Mouse (Mus musculus) ES-E14 (cell line): ENCODE results near the gene Olfr1357. TPM values are rescaled to one million over a fixed set of nuclear protein-coding genes. Genes with fewer than 3 reads are reported as not detected.
A peak's percentile ranks its signal among the peaks of the same experiment; 100 is the strongest.
"Not testable (repeated sequence)": the region's sequence is repeated elsewhere in the genome, so short reads cannot be mapped to it uniquely, and the experiment has no call there.

Experiments used
- DNase-seq: peaks from one replicate; pipeline ENCODE4 v3.0.0-alpha.2; 2013; ENCODE audit warnings: low read depth, low spot score
- H3K27ac ChIP-seq: 2 replicates; pipeline ENCODE4 v1.5.1; 2012; ENCODE audit warnings: low read depth, mild to moderate bottlenecking, low read length, moderate library complexity, mixed read lengths; ENCODE audit not compliant: poor library complexity, insufficient read depth, severe bottlenecking
- H3K36me3 ChIP-seq: 2 replicates; pipeline ENCODE4 v1.6.1; 2012; ENCODE audit warnings: mild to moderate bottlenecking, low read length, moderate library complexity, mixed read lengths; ENCODE audit not compliant: control insufficient read depth, poor library complexity, insufficient read depth, severe bottlenecking
- H3K4me1 ChIP-seq, 2 experiments: fragments of 150-350 bp in 1 of 2; sonication (generic) in 1 of 2; 2 replicates each; pipeline ENCODE4 v1.6.1; 2012; ENCODE audit warnings: low read length in 2 of 2, mild to moderate bottlenecking in 1 of 2, mixed read lengths in 1 of 2; ENCODE audit not compliant: control insufficient read depth in 2 of 2, insufficient read depth in 2 of 2, poor library complexity in 1 of 2
- H3K4me3 ChIP-seq, 2 experiments: fragments of 150-350 bp in 1 of 2; sonication (generic) in 1 of 2; 2 replicates each; pipeline ENCODE4 v1.5.1; 2012; ENCODE audit warnings: low read length in 2 of 2, low read depth in 1 of 2, mild to moderate bottlenecking in 1 of 2, mixed read lengths in 1 of 2; ENCODE audit not compliant: insufficient read depth in 1 of 2, poor library complexity in 1 of 2, severe bottlenecking in 1 of 2
- H3K9ac ChIP-seq: 2 replicates; pipeline ENCODE4 v1.6.1; 2012; ENCODE audit warnings: low read depth, mild to moderate bottlenecking, low read length, mixed read lengths; ENCODE audit not compliant: poor library complexity, insufficient read depth, severe bottlenecking
- H3K9me3 ChIP-seq: fragments of 150-350 bp; sonication (generic); 2 replicates; pipeline ENCODE4 v1.6.1; 2012; ENCODE audit warnings: low read depth, mild to moderate bottlenecking, low read length; ENCODE audit not compliant: control insufficient read depth, insufficient read depth
- CHD2 ChIP-seq: IDR thresholded peaks from 2 replicates; pipeline ENCODE4 v1.6.1; 2014; ENCODE audit warnings: mild to moderate bottlenecking, low read depth, low read length, inconsistent platforms
- HCFC1 ChIP-seq: IDR thresholded peaks from 2 replicates; pipeline ENCODE4 v1.6.1; 2012; ENCODE audit warnings: low read length, inconsistent platforms, borderline replicate concordance; ENCODE audit not compliant: insufficient read depth
- MAFK ChIP-seq: IDR thresholded peaks from 2 replicates; pipeline ENCODE4 v1.6.1; 2014; ENCODE audit warnings: mild to moderate bottlenecking, low read depth, low read length, inconsistent platforms; ENCODE audit not compliant: insufficient read depth
- ZC3H11A ChIP-seq: IDR thresholded peaks from 2 replicates; pipeline ENCODE4 v1.6.1; 2012; ENCODE audit warnings: low read depth, mild to moderate bottlenecking, inconsistent platforms, low read length, borderline replicate concordance
- ZNF384 ChIP-seq: IDR thresholded peaks from 2 replicates; pipeline ENCODE4 v1.6.1; 2012; ENCODE audit warnings: low read depth, low read length, inconsistent platforms
- in situ Hi-C, 2 experiments: fragments of 600-800 bp; cut with MboI; formaldehyde crosslinking; loops; one replicate each; pipeline ENCODE4 v1.15.1; 2025; ENCODE audit warnings: low sequenced_read_pairs in 2 of 2, inconsistent platforms in 1 of 2; ENCODE audit not compliant: unreplicated experiment in 2 of 2
- total RNA-seq: library from RNA; depleted of rRNA; stranded (reverse); fragments of 300-350 nt; gene quantifications from 2 replicates; pipeline ENCODE4 v1.2.3, GENCODE M21; 2012; rRNA removed

Gene Olfr1357
- total RNA-seq, result not detected in 2 replicates

DNA sequence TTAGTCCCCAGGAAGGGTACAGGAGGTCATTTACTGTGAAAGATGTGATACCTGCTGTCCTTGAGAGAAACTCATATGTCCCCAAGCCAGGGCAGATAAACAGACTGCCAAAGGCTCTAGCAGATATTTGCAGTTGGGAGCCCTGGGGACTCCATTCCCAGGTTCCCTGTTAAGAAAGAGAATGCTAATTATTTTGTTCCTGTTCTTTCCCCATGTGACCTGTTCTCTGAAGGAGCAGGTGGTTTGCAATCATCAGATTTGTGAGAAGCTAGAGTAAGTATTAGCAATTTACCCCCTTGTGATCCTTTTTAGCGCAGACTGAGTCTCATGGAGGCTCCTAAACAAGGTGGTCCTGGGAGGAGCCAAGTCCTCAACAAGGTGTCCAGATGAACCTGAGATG, at the start of gene Olfr1357:
Gene Olfr1357, minus strand, starts transcription at position 101 of the 400 bp plus-strand sequence.
- in situ Hi-C loops, result no loop called here
- H3K4me3 ChIP-seq, result no peak within 1 kb of the TSS
- no peaks in the 10 kb centered on the region for H3K36me3 ChIP-seq
- no peaks in the 10 kb centered on the region for H3K9me3 ChIP-seq
- no peak within 1 kb of the TSS for H3K27ac ChIP-seq
- no peak within 1 kb of the TSS for H3K9ac ChIP-seq
- no peak for DNase-seq
- no peaks in the 10 kb centered on the region for H3K4me1 ChIP-seq
- TF ChIP-seq ZNF384 (no peak), HCFC1 (no peak), MAFK (no peak), CHD2 (no peak), ZC3H11A (no peak)

DNA sequence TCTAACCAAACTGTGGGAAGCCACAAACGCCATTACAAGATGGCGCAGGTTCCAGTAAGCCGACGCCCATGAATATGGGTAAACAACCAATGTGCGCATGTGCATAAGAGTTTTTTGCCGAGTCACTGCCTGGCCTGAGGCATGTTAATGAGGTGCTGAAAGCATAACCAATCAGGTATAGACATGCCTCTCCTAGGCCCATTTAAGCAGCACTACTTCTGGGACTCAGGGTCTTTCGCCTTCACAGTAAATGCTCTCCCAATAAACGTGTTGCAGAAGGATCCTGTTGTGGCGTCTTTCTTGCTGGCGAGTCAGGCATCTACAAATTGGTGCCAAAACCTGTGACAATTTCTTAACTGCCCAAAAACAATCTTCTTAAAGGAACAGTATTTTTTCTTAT, 48.8 kb upstream of the Olfr1357 start:
- H3K4me3 ChIP-seq, DNase-seq, H3K27ac ChIP-seq, in situ Hi-C loops, H3K36me3 ChIP-seq, H3K9me3 ChIP-seq, H3K9ac ChIP-seq, H3K4me1 ChIP-seq: not testable (repeated sequence)
- peak; percentile 60 for TF ChIP-seq MAFK

DNA sequence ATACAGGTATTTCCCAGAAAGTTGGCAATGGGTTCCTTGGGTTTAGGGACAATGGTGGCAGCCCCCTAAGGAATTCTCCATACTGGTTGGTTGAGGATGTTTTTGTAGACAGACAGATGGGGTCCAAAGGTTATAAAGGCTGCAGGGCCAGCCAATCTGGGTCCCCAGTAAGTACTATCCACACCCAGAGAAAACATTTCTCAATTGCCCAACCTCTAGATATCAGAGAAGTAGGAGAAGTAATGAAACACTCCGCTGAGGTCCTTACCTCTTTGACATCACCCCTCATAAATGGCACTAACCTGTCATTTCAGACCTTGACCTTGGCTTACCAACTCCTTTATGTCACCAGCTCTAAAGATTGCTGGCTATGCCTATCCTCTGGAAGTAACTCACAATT, 46.7 kb upstream of the Olfr1357 start:
- Histone ChIP-seq H3K36me3 (no peaks in the 10 kb centered on the region), H3K9me3 (no peaks in the 10 kb centered on the region), H3K4me3 (no peak overlapping the region), H3K9ac (no peak overlapping the region), H3K27ac (no peak overlapping the region), H3K4me1 (no peaks in the 10 kb centered on the region)
- TF ChIP-seq ZC3H11A (no peak), CHD2 (no peak), MAFK (no peak), ZNF384 (no peak), HCFC1 (no peak)
- in situ Hi-C loops, result no loop called here
- no peak for DNase-seq

DNA sequence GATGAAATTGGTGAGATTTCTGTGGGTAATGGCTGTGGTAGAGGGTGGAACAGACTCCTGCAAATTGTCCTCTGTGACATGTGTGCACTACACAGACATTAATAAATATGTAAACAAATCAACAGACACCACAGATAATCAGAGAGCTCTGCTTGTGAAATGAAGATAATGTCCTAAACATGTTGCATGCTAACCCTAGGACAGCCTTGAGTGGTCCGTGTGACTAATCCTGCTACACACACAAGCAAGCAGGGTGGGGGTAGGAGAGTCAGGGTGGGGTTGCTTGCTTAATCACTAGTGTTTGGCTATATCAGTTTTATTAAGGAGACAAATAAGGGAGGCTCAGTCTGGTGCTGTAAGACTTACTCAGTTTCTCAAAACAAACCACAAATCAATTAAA, 43.3 kb upstream of the Olfr1357 start:
- Histone ChIP-seq H3K36me3 (no peaks in the 10 kb centered on the region), H3K4me1 (no peaks in the 10 kb centered on the region), H3K9ac (no peak overlapping the region), H3K9me3 (no peaks in the 10 kb centered on the region), H3K4me3 (no peak overlapping the region), H3K27ac (no peak overlapping the region)
- in situ Hi-C loops, result no loop called here
- no peak for TF ChIP-seq CHD2
- TF ChIP-seq ZC3H11A, result no peak
- no peak for TF ChIP-seq MAFK
- no peak for TF ChIP-seq ZNF384
- TF ChIP-seq HCFC1, result no peak
- no peak for DNase-seq

DNA sequence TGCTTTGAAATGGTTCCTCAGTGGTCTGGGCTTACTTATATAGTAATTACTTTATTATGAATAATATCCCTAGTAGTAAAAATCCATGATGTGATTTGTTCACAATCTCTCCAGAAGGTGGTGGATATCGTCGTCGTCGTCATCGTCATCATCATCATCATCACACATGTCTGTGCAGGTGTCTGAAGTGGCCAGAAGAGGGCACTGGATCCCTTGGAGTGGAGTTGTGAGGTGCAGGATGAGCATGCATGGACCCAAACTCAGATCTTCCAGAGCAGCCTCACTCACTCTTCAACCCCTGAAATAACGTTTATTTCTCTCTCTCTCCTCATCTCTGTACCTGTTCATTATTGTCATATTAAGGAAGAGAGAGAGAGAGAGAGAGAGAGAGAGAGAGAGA, 14.4 kb upstream of the Olfr1357 start:
- in situ Hi-C loops, result loop anchor here in 1 of 2 experiments (10.0 to 25.0 kb wide), 2 partner anchors 112 to 480 kb away; no protein-coding TSS in a partner anchor
- peak; percentile 30 for DNase-seq
- Histone ChIP-seq H3K9me3 (no peaks in the 10 kb centered on the region), H3K9ac (no peak overlapping the region), H3K4me3 (no peak overlapping the region), H3K27ac (no peak overlapping the region), H3K36me3 (no peaks in the 10 kb centered on the region), H3K4me1 (no peaks in the 10 kb centered on the region)
- TF ChIP-seq ZC3H11A (peak; percentile 83), HCFC1 (no peak)
